Mouse (Mus musculus) liver, embryonic 11.5 days (tissue): ENCODE measurements around the gene Mov10. TPM values are rescaled to one million over a fixed set of nuclear protein-coding genes. Genes with fewer than 3 reads are reported as not detected.

ENCODE experiments used
- ATAC-seq: fragments of 200-750 bp; cut with Nextera tagmentation; replicated peaks from 2 replicates; pipeline ENCODE4 v1.8.0; 2017; ENCODE audit warnings: moderate number of reproducible peaks, mild to moderate bottlenecking, moderate TSS enrichment, moderate library complexity; ENCODE audit not compliant: low FRiP score
- DNase-seq: peaks from one replicate; pipeline ENCODE4 v3.0.0-alpha.2; 2017; ENCODE audit warnings: low spot score
- H3K27ac ChIP-seq: fragments of 300-500 bp; sonication (generic); 2 replicates; pipeline ENCODE4 v1.5.1; 2014; ENCODE audit warnings: mild to moderate bottlenecking, low read depth, low read length, control low read depth
- H3K27me3 ChIP-seq: fragments of 300-500 bp; sonication (generic); replicated peaks from 2 replicates; pipeline ENCODE4 v1.6.1; 2014; ENCODE audit warnings: low read length, mixed read lengths; ENCODE audit not compliant: control insufficient read depth, insufficient read depth
- H3K36me3 ChIP-seq: fragments of 300-500 bp; sonication (generic); 2 replicates; pipeline ENCODE4 v1.6.1; 2014; ENCODE audit warnings: mild to moderate bottlenecking, low read length, moderate library complexity, mixed read lengths; ENCODE audit not compliant: control insufficient read depth, insufficient read depth
- H3K4me1 ChIP-seq: fragments of 300-500 bp; sonication (generic); replicated peaks from 2 replicates; pipeline ENCODE4 v1.6.1; 2014; ENCODE audit warnings: low read length, mixed read lengths; ENCODE audit not compliant: control insufficient read depth, insufficient read depth
- H3K4me2 ChIP-seq: fragments of 300-500 bp; sonication (generic); 2 replicates; pipeline ENCODE4 v1.6.1; 2014; ENCODE audit warnings: mild to moderate bottlenecking, control low read depth, moderate library complexity
- H3K4me3 ChIP-seq: fragments of 300-500 bp; sonication (generic); 2 replicates; pipeline ENCODE4 v1.5.1; 2014; ENCODE audit warnings: low read depth, low read length, control low read depth
- H3K9ac ChIP-seq: fragments of 300-500 bp; sonication (generic); 2 replicates; pipeline ENCODE4 v1.6.1; 2014; ENCODE audit warnings: low read depth, low read length, control low read depth
- H3K9me3 ChIP-seq: fragments of 300-500 bp; sonication (generic); 2 replicates; pipeline ENCODE4 v1.6.1; 2016; ENCODE audit warnings: low read length, inconsistent platforms, mixed read lengths; ENCODE audit not compliant: control insufficient read depth
- WGBS: fragments of 180-500 bp; shearing (Covaris S2); extraction: QIAGEN DNeasy Blood & Tissue Kit; methylation state at CpG from one replicate; pipeline ENCODE4 v1.1.7; 2014; 5-methylcytosine and 5-hydroxymethylcytosine counted together
- polyA plus RNA-seq: library from polyadenylated mRNA; unstranded; fragments of >200 nt; fragmentation: Nextera tagmentation; extraction: Ambion mirVana; gene quantifications from 2 replicates; pipeline ENCODE4 v1.2.1, GENCODE M21; 2014

Gene Mov10
- polyA plus RNA-seq, 1 experiment from 2014 or later: 36.0 TPM

DNA sequence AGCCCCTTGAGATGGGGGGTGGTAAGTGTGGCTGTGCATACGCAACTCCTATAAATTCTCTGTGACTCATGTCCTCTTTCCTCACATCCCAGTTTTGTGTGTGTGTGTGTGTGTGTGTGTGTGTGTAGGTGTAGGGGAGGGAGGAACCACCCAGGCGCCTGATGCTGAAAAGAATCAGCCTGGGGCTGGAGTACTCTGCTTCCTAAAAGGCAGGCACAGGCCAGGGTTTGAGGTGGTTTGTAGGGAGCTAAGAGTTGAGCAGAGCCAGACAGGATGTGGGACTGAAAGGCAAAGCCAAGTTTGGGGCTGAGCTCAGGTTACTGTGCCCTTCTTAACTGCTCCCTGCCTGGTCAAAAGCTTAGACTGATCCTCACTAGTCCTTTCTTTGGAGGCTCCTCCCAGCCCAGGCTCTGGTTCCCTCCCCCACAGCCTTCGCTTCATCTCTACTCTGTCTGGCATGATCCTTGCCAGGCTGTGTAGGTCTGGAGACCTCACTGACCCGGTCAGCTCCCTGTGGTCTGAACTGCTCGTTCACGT is 27.9 kb downstream of the Mov10 start:
- H3K27ac ChIP-seq: peak overlapping the region; percentile 32
- H3K36me3 ChIP-seq: peaks cover 3% of the 10 kb centered on the region; the same call in 1 of the 2 replicates
- H3K27me3 ChIP-seq: peaks cover 6% of the 10 kb centered on the region; the same call in 1 of the 2 replicates
- peak overlapping the region; percentile 66 for H3K9ac ChIP-seq
- WGBS: 26% methylated on average over 6 of the region's 6 CpGs
- no peak for DNase-seq
- peaks cover 37% of the 10 kb centered on the region for H3K4me1 ChIP-seq
- H3K4me3 ChIP-seq: peak overlapping the region; percentile 55
- H3K4me2 ChIP-seq: peak overlapping the region; percentile 85
- no peaks in the 10 kb centered on the region for H3K9me3 ChIP-seq
- no peak for ATAC-seq

DNA sequence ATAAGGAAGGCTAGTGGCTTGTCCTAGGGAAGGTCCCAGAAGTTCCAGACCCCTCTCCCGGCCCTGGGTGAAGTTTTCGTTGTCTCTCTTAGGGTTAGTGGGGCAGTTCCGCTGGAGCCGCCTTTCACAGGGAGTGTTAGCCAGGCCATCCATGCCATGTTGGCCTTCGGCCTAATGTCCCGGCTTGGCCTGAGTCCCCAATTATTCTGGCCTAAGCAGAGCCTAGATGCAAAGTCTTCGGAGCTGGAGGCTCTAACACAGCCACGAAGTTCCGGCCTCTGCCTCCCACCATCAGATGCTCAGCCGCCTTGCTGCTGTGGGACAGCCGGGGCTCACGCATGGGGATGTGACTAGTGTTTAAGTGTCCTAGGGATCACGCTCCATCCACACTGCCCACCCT is 28.5 kb downstream of the Mov10 start:
- H3K27me3 ChIP-seq: peaks cover 6% of the 10 kb centered on the region; the same call in 1 of the 2 replicates
- DNase-seq (peak; percentile 37), ATAC-seq (no peak)
- H3K4me3 ChIP-seq: peak overlapping the region; percentile 55
- peak overlapping the region; percentile 85 for H3K4me2 ChIP-seq
- peaks cover 33% of the 10 kb centered on the region for H3K4me1 ChIP-seq
- 0 out of 2 replicates have a peak, but pooled peaks cover 2% of the 10 kb centered on the region for H3K36me3 ChIP-seq
- peak overlapping the region; percentile 66 for H3K9ac ChIP-seq
- no peak overlapping the region; the same call in 1 of the 2 replicates for H3K27ac ChIP-seq
- no peaks in the 10 kb centered on the region for H3K9me3 ChIP-seq
- 51% methylated on average over 13 of the region's 13 CpGs for WGBS

DNA sequence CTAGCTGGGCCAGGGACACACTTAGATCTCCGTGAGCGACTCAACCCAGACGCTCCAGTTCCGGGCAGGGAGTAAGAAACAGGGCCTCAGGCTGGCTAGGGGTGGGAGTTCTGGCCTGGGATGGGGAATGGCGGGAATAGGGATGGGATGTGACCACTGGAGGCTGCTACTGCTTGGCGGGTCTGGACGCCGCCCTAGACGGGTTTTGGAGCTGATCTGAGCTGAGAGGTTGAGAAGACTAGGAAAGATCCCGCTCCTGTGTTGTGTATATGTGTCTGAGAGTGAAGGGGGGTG is 29.1 kb downstream of the Mov10 start:
- ATAC-seq (peak; percentile 4; the same call in 1 of the 2 replicates), DNase-seq (peak; percentile 67)
- WGBS: 12% methylated on average over 10 of the region's 10 CpGs
- Histone ChIP-seq H3K36me3 (0 out of 2 replicates have a peak, but pooled peaks cover 2% of the 10 kb centered on the region), H3K4me3 (peak overlapping the region; percentile 55), H3K4me2 (peak overlapping the region; percentile 85), H3K9ac (peak overlapping the region; percentile 66), H3K27me3 (peaks cover 6% of the 10 kb centered on the region; the same call in 1 of the 2 replicates), H3K9me3 (no peaks in the 10 kb centered on the region), H3K4me1 (peaks cover 29% of the 10 kb centered on the region), H3K27ac (peak overlapping the region; percentile 6; the same call in 1 of the 2 replicates)

GRCm38 (mm10) chr3:104788561-104789311 is 29.6 kb downstream of the Mov10 start:
- peak overlapping the region; percentile 6 for H3K27ac ChIP-seq
- ATAC-seq (peak; percentile 79), DNase-seq (peak; percentile 80)
- H3K9me3 ChIP-seq: no peaks in the 10 kb centered on the region
- H3K9ac ChIP-seq: peak overlapping the region; percentile 66
- WGBS: under 1% methylated on average over 47 of the region's 52 CpGs
- 0 out of 2 replicates have a peak, but pooled peaks cover 2% of the 10 kb centered on the region for H3K36me3 ChIP-seq
- H3K4me3 ChIP-seq: peak overlapping the region; percentile 55
- peak overlapping the region; percentile 85 for H3K4me2 ChIP-seq
- peaks cover 24% of the 10 kb centered on the region for H3K4me1 ChIP-seq
- H3K27me3 ChIP-seq: peaks cover 8% of the 10 kb centered on the region

DNA sequence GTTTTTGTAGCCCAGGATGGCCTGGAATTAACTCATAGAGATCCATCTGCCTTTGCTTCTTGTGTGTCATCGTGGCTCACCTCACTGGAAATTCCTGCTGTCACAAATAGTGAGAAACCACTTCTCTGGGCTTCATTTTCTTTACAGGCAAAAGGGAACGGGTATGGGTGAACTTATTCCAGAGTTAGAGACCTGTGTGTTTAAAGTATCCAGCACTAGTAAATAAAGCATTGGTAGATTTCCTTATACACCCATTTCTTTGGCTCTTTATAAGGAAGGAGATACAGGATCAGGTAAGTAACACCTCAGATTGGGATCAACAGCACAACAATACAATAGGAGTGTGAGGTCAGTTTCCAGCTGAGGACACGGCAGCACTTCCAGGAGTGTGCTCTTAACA is 30.3 kb downstream of the Mov10 start, which contains the start of gene Rhoc:
Gene Rhoc, plus strand, starts transcription at position 301 of the 400 bp plus-strand sequence.
- H3K4me1 ChIP-seq: peaks cover 18% of the 10 kb centered on the region
- H3K4me3 ChIP-seq: peak within 1 kb of the TSS; percentile 55

DNA sequence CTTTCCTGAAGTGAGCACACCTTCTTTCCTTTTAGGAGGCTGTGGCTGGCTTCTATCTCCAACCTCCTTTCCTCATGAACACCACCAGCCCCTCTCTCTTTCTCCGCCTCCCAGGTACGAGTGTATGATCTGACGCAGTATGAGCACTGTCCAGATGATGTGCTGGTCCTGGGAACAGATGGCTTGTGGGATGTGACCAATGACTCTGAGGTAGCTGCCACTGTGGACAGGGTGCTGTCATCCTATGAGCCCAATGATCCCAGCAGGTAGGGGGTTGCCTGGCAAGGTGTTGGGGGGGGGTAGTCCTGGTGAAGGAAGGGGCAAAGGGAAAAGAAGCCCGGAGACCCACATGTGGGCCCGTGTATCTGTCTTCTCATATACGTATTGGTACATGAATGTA is 33.1 kb downstream of the Mov10 start:
- H3K27me3 ChIP-seq: peaks cover 43% of the 10 kb centered on the region
- DNase-seq (no peak), ATAC-seq (no peak)
- no peak overlapping the region for H3K4me3 ChIP-seq
- H3K9me3 ChIP-seq: no peaks in the 10 kb centered on the region
- WGBS: 84% methylated on average over 6 of the region's 6 CpGs
- H3K4me2 ChIP-seq: no peak overlapping the region
- H3K4me1 ChIP-seq: peaks cover 15% of the 10 kb centered on the region
- H3K9ac ChIP-seq: no peak overlapping the region
- no peak overlapping the region for H3K27ac ChIP-seq
- no peaks in the 10 kb centered on the region for H3K36me3 ChIP-seq

More for the DNA sequence above, 30.3 kb downstream of the Mov10 start, which contains the start of gene Rhoc:
- H3K9me3 ChIP-seq: no peaks in the 10 kb centered on the region
- peaks cover 15% of the 10 kb centered on the region for H3K27me3 ChIP-seq
- ATAC-seq: no peak
- DNase-seq: no peak
- WGBS: 49% methylated on average over 3 of the region's 3 CpGs
- H3K27ac ChIP-seq: peak within 1 kb of the TSS; percentile 6
- H3K36me3 ChIP-seq: 0 out of 2 replicates have a peak, but pooled peaks cover 2% of the 10 kb centered on the region
- H3K4me2 ChIP-seq: peak within 1 kb of the TSS; percentile 85
- H3K9ac ChIP-seq: peak within 1 kb of the TSS; percentile 66

GRCm38 (mm10) chr3:104783971-104784500 is 34.3 kb downstream of the Mov10 start:
- no peak overlapping the region for H3K4me3 ChIP-seq
- WGBS: 18% methylated on average over 14 of the region's 14 CpGs
- H3K27me3 ChIP-seq: peaks cover 50% of the 10 kb centered on the region
- DNase-seq: no peak
- ATAC-seq: no peak
- 0 out of 2 replicates have a peak overlapping the region, but pooled peaks have one; percentile 2 for H3K4me2 ChIP-seq
- peaks cover 10% of the 10 kb centered on the region for H3K4me1 ChIP-seq
- H3K9ac ChIP-seq: no peak overlapping the region
- H3K27ac ChIP-seq: no peak overlapping the region
- no peaks in the 10 kb centered on the region for H3K9me3 ChIP-seq
- H3K36me3 ChIP-seq: no peaks in the 10 kb centered on the region

DNA sequence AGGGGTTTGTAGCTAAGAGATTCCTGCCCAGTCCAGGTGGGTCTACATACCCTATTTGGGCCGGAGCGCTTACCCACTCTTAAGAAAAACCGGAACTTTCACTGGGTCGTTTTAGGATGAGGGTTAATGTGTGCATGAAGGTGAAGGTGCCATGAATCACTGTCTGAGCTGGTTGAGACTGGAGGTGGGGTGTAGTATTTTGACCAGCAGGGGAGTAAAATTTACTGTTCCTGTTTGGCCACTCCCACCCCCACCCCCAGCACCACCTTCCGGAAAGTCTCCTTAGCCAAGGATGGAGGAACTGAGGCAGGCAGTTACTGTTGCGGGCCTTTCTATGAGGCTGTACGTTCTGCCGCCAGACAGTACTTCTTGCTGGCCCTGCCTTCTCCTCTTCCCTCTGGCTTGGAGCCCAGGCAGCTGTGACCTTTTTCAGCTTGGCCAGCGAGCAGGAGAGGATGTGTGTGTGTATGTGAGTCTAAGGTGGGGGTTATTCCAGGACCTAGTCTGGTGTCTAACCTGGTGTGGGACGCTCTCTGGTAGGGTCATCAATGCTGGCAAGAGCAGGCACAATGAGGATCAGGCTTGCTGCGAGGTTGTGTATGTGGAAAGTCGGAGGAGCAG is 36.2 kb downstream of the Mov10 start:
- 19% methylated on average over 12 of the region's 12 CpGs for WGBS
- Histone ChIP-seq H3K9me3 (no peaks in the 10 kb centered on the region), H3K9ac (no peak overlapping the region), H3K4me2 (peak overlapping the region; percentile 99), H3K36me3 (no peaks in the 10 kb centered on the region), H3K27ac (no peak overlapping the region), H3K4me3 (peak overlapping the region; percentile 63; the same call in 1 of the 2 replicates), H3K27me3 (peaks cover 68% of the 10 kb centered on the region), H3K4me1 (peaks cover 10% of the 10 kb centered on the region)
- DNase-seq: peak; percentile 28
- ATAC-seq: no peak
